Mouse (Mus musculus): ENCODE results near the gene Nrp2. TPM values are rescaled to one million over a fixed set of nuclear protein-coding genes. Genes with fewer than 3 reads are reported as not detected.

Gene Nrp2
- polyA plus RNA-seq, 1 experiment from 2014 or later = 40.9 TPM

DNA sequence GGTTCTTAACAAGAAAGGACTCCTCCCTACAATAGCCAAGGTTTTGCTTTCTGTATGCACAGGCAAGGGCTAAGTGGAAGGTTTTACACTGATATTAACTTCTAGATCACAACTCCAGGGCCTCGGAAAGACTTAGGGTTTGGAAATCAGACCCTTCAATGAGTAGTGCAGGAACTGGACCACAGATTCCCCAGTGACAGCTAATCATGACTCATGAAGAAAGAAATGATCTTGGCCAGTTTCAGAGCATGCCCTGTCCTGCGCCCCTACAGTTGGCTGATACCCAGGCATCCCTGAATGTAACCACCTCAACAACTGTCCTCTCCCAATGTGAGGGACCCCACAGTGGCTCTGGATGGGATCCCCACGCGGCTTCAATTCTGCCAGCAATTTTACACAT lies 60.7 kb downstream of the Nrp2 start:
- WGBS = 88% methylated on average over 4 of the region's 4 CpGs
- ATAC-seq (ENCODE audit: insufficient read depth, low FRiP score, low TSS enrichment) (no peak), DNase-seq (ENCODE audit: low spot score) (no peak)
- Histone ChIP-seq H3K27ac (ENCODE audit: low read depth, low read length) (no peak overlapping the region), H3K4me2 (ENCODE audit: low read depth) (no peak overlapping the region), H3K9me3 (ENCODE audit: control insufficient read depth, low read length) (no peaks in the 10 kb centered on the region), H3K4me3 (ENCODE audit: low read depth, low read length) (no peak overlapping the region), H3K4me1 (ENCODE audit: control insufficient read depth, insufficient read depth, low read length) (0 out of 2 replicates have a peak, but pooled peaks cover 2% of the 10 kb centered on the region), H3K27me3 (ENCODE audit: control insufficient read depth, insufficient read depth, low read length) (no peaks in the 10 kb centered on the region), H3K36me3 (ENCODE audit: control insufficient read depth, insufficient read depth, low read length) (0 out of 2 replicates have a peak, but pooled peaks cover 2% of the 10 kb centered on the region), H3K9ac (ENCODE audit: low read length) (no peak overlapping the region)

DNA sequence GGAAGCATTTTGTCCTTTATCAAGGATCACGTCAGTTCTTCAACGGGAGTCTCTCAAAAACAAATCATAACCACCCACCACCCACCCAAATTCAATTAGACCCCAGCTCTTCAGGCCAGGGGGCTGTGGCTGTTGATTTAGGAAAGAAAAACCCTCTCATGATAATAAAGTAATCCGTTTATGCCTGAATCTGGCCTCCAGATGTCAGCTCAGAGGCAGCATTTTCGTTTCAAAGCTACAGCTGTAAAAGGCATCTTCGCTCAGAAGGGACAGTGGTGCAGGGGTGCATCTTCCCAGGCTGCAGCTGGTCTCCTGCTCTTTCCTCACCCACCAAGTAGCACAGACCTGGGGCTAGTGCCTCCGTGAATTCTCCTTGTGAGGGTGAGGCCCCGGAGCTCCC lies 62.1 kb downstream of the Nrp2 start:
- no peak for ATAC-seq (ENCODE audit: insufficient read depth, low FRiP score, low TSS enrichment)
- no peaks in the 10 kb centered on the region for H3K9me3 ChIP-seq (ENCODE audit: control insufficient read depth, low read length)
- H3K36me3 ChIP-seq (ENCODE audit: control insufficient read depth, insufficient read depth, low read length) = 0 out of 2 replicates have a peak, but pooled peaks cover 2% of the 10 kb centered on the region
- no peak overlapping the region for H3K4me2 ChIP-seq (ENCODE audit: low read depth)
- H3K4me3 ChIP-seq (ENCODE audit: low read depth, low read length) = no peak overlapping the region
- H3K9ac ChIP-seq (ENCODE audit: low read length) = no peak overlapping the region
- no peak overlapping the region for H3K27ac ChIP-seq (ENCODE audit: low read depth, low read length)
- no peak for DNase-seq (ENCODE audit: low spot score)
- H3K4me1 ChIP-seq (ENCODE audit: control insufficient read depth, insufficient read depth, low read length) = 0 out of 2 replicates have a peak, but pooled peaks cover 2% of the 10 kb centered on the region
- H3K27me3 ChIP-seq (ENCODE audit: control insufficient read depth, insufficient read depth, low read length) = no peaks in the 10 kb centered on the region
- WGBS = 43% methylated on average over 7 of the region's 7 CpGs

GRCm38 (mm10) chr1:62766766-62767165 lies 63.7 kb downstream of the Nrp2 start:
- DNase-seq (ENCODE audit: low spot score) (no peak), ATAC-seq (ENCODE audit: insufficient read depth, low FRiP score, low TSS enrichment) (no peak)
- no peak overlapping the region for H3K27ac ChIP-seq (ENCODE audit: low read depth, low read length)
- H3K9me3 ChIP-seq (ENCODE audit: control insufficient read depth, low read length) = no peaks in the 10 kb centered on the region
- 0 out of 2 replicates have a peak, but pooled peaks cover 2% of the 10 kb centered on the region for H3K4me1 ChIP-seq (ENCODE audit: control insufficient read depth, insufficient read depth, low read length)
- H3K4me2 ChIP-seq (ENCODE audit: low read depth) = no peak overlapping the region
- no peak overlapping the region for H3K4me3 ChIP-seq (ENCODE audit: low read depth, low read length)
- WGBS = 20% methylated on average over 4 of the region's 4 CpGs
- H3K9ac ChIP-seq (ENCODE audit: low read length) = no peak overlapping the region
- no peaks in the 10 kb centered on the region for H3K36me3 ChIP-seq (ENCODE audit: control insufficient read depth, insufficient read depth, low read length)
- no peaks in the 10 kb centered on the region for H3K27me3 ChIP-seq (ENCODE audit: control insufficient read depth, insufficient read depth, low read length)

GRCm38 (mm10) chr1:62767611-62768010 lies 64.5 kb downstream of the Nrp2 start:
- DNase-seq (ENCODE audit: low spot score) (no peak), ATAC-seq (ENCODE audit: insufficient read depth, low FRiP score, low TSS enrichment) (no peak)
- H3K27ac ChIP-seq (ENCODE audit: low read depth, low read length) = no peak overlapping the region
- H3K4me1 ChIP-seq (ENCODE audit: control insufficient read depth, insufficient read depth, low read length) = 0 out of 2 replicates have a peak, but pooled peaks cover 2% of the 10 kb centered on the region
- H3K4me3 ChIP-seq (ENCODE audit: low read depth, low read length) = no peak overlapping the region
- H3K27me3 ChIP-seq (ENCODE audit: control insufficient read depth, insufficient read depth, low read length) = no peaks in the 10 kb centered on the region
- H3K9me3 ChIP-seq (ENCODE audit: control insufficient read depth, low read length) = no peaks in the 10 kb centered on the region
- H3K9ac ChIP-seq (ENCODE audit: low read length) = no peak overlapping the region
- H3K4me2 ChIP-seq (ENCODE audit: low read depth) = no peak overlapping the region
- H3K36me3 ChIP-seq (ENCODE audit: control insufficient read depth, insufficient read depth, low read length) = no peaks in the 10 kb centered on the region
- 81% methylated on average over 9 of the region's 9 CpGs for WGBS

- no peak for ATAC-seq (ENCODE audit: insufficient read depth, low FRiP score, low TSS enrichment)
These were observed 67.5 kb downstream of the Nrp2 start for GRCm38 (mm10) chr1:62770576-62770975.

GRCm38 (mm10) chr1:62772391-62772790 lies 69.3 kb downstream of the Nrp2 start:
- DNase-seq (ENCODE audit: low spot score) = no peak
- 90% methylated on average over 4 of the region's 4 CpGs for WGBS
- no peaks in the 10 kb centered on the region for H3K9me3 ChIP-seq (ENCODE audit: control insufficient read depth, low read length)
- H3K4me3 ChIP-seq (ENCODE audit: low read depth, low read length) = no peak overlapping the region
- H3K27ac ChIP-seq (ENCODE audit: low read depth, low read length) = no peak overlapping the region
- no peaks in the 10 kb centered on the region for H3K27me3 ChIP-seq (ENCODE audit: control insufficient read depth, insufficient read depth, low read length)
- no peaks in the 10 kb centered on the region for H3K36me3 ChIP-seq (ENCODE audit: control insufficient read depth, insufficient read depth, low read length)
- ATAC-seq (ENCODE audit: insufficient read depth, low FRiP score, low TSS enrichment) = no peak
- H3K9ac ChIP-seq (ENCODE audit: low read length) = no peak overlapping the region
- peaks cover 13% of the 10 kb centered on the region for H3K4me1 ChIP-seq (ENCODE audit: control insufficient read depth, insufficient read depth, low read length)
- no peak overlapping the region for H3K4me2 ChIP-seq (ENCODE audit: low read depth)

More at GRCm38 (mm10) chr1:62770576-62770975, 67.5 kb downstream of the Nrp2 start:
- no peaks in the 10 kb centered on the region for H3K36me3 ChIP-seq (ENCODE audit: control insufficient read depth, insufficient read depth, low read length)
- no peaks in the 10 kb centered on the region for H3K9me3 ChIP-seq (ENCODE audit: control insufficient read depth, low read length)
- 84% methylated on average over 4 of the region's 4 CpGs for WGBS
- no peak overlapping the region for H3K27ac ChIP-seq (ENCODE audit: low read depth, low read length)
- DNase-seq (ENCODE audit: low spot score) = no peak
- no peak overlapping the region for H3K4me3 ChIP-seq (ENCODE audit: low read depth, low read length)
- H3K4me2 ChIP-seq (ENCODE audit: low read depth) = no peak overlapping the region
- H3K4me1 ChIP-seq (ENCODE audit: control insufficient read depth, insufficient read depth, low read length) = peaks cover 5% of the 10 kb centered on the region; the same call in 1 of the 2 replicates
- no peaks in the 10 kb centered on the region for H3K27me3 ChIP-seq (ENCODE audit: control insufficient read depth, insufficient read depth, low read length)
- H3K9ac ChIP-seq (ENCODE audit: low read length) = no peak overlapping the region

- H3K4me3 ChIP-seq (ENCODE audit: low read depth, low read length) = no peak overlapping the region
- H3K9ac ChIP-seq (ENCODE audit: low read length) = no peak overlapping the region
- no peak overlapping the region for H3K27ac ChIP-seq (ENCODE audit: low read depth, low read length)
- H3K27me3 ChIP-seq (ENCODE audit: control insufficient read depth, insufficient read depth, low read length) = no peaks in the 10 kb centered on the region
- no peak overlapping the region for H3K4me2 ChIP-seq (ENCODE audit: low read depth)
- ATAC-seq (ENCODE audit: insufficient read depth, low FRiP score, low TSS enrichment) (no peak), DNase-seq (ENCODE audit: low spot score) (no peak)
- 86% methylated on average over 10 of the region's 10 CpGs for WGBS
- H3K4me1 ChIP-seq (ENCODE audit: control insufficient read depth, insufficient read depth, low read length) = peaks cover 19% of the 10 kb centered on the region
- no peaks in the 10 kb centered on the region for H3K9me3 ChIP-seq (ENCODE audit: control insufficient read depth, low read length)
- no peaks in the 10 kb centered on the region for H3K36me3 ChIP-seq (ENCODE audit: control insufficient read depth, insufficient read depth, low read length)
These were observed 70.2 kb downstream of the Nrp2 start for GRCm38 (mm10) chr1:62773105-62773920.

DNA sequence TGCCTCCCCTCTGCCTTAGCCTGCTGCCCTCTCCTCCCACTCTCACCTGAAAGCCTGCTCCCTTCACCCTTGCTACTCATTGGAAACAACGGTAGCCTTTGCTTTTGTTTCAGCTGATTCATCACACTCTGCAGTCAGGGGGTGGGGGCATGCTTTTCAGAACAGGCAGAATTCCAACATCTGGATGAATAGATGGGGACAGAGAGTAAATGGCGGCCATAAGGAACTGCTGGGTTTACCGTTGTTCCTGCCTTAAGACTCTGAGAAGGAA lies 70.8 kb downstream of the Nrp2 start:
- Histone ChIP-seq H3K4me3 (ENCODE audit: low read depth, low read length) (no peak overlapping the region), H3K9me3 (ENCODE audit: control insufficient read depth, low read length) (no peaks in the 10 kb centered on the region), H3K27ac (ENCODE audit: low read depth, low read length) (no peak overlapping the region), H3K4me2 (ENCODE audit: low read depth) (no peak overlapping the region), H3K36me3 (ENCODE audit: control insufficient read depth, insufficient read depth, low read length) (no peaks in the 10 kb centered on the region), H3K4me1 (ENCODE audit: control insufficient read depth, insufficient read depth, low read length) (peaks cover 19% of the 10 kb centered on the region), H3K9ac (ENCODE audit: low read length) (no peak overlapping the region), H3K27me3 (ENCODE audit: control insufficient read depth, insufficient read depth, low read length) (no peaks in the 10 kb centered on the region)
- WGBS = 56% methylated on average over 3 of the region's 3 CpGs
- no peak for ATAC-seq (ENCODE audit: insufficient read depth, low FRiP score, low TSS enrichment)
- DNase-seq (ENCODE audit: low spot score) = no peak
